Mouse (Mus musculus) thymus, adult 2 months (tissue): Measurements from ENCODE around the gene Olfr132.
"Not testable (repeated sequence)": the region's sequence is repeated elsewhere in the genome, so short reads cannot be mapped to it uniquely, and the experiment has no call there.

ENCODE experiments used
- CTCF ChIP-seq: fragments of 200-500 bp; IDR thresholded peaks from 2 replicates; pipeline ENCODE4 v1.5.1; 2012; ENCODE audit warnings: mild to moderate bottlenecking, control low read depth, low read length, moderate library complexity, borderline replicate concordance; ENCODE audit not compliant: control insufficient read depth, poor library complexity, insufficient read depth; ENCODE audit errors: extremely low read depth
- POLR2A ChIP-seq: fragments of 200-500 bp; IDR thresholded peaks from 2 replicates; pipeline ENCODE4 v1.6.1; 2012; ENCODE audit warnings: mild to moderate bottlenecking, low read length, control low read depth, moderate library complexity; ENCODE audit not compliant: control insufficient read depth, poor library complexity, insufficient read depth; ENCODE audit errors: extremely low read depth

DNA sequence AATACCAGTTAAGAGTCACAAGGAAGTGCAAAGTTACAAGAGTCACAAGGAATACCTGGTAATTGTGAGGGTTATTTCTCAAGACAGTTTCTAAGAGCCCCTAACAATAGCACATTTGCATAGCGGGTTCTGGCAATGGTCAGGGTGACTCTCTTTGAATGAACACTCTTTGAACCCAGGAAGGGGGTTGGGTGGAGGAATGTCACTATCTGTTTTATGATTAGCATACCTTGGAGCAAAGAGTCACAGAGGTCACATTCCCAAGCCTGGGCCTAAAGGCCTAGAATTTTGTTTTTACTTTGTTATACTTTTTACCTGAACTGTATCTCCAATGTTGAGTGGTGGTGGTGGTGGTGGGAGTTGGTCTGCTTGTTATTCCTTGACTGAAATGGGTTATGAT is 10.1 kb downstream of the Olfr132 start:
- not testable (repeated sequence) for TF ChIP-seq POLR2A, CTCF
